Mouse (Mus musculus): ENCODE data around the gene Gcnt7.

Gcnt7 gene

DNA sequence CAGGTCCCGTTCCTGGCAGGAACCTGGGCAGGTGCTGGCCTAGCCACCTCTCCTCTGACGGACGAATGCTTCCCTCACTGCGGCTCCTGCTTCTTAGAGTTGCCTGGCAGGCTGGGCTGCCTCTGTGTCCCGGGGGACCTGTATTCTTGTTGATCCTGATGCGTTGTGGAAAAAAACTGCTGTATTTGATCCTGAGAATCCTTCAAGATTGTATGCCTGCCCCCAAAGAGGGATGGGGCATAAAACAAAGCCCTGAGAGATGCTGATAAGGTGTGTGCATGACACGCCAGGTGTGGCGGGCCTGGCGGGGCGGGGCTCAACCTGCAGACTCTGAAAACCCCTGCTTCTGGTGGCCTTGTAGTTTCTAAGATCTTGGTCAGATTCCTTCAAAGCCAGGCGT is at the start of gene Gcnt7:
Gene Gcnt7 (minus strand): TSS at position 101 of the 400 bp plus-strand sequence.
- DNase-seq, result no peak

DNA sequence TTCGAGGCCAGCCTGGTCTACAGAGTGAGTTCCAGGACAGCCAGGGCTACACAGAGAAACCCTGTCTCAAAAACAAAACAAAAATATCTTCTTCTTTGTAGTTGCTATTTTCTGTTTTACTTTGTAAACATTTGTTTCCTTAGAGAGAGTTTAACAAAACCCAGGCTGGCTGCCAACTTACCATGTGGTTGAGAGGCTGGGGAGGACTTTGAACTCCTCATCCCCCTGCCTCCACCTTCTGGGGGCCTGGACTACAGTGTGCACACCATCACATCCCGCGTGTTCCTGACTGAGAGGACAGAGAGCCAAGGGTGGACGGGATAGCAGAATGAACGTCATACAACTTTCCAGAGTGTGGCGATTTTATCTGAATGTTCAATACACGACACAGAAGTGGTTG is 47.7 kb upstream of the Gcnt7 start:
- no peak for DNase-seq

DNA sequence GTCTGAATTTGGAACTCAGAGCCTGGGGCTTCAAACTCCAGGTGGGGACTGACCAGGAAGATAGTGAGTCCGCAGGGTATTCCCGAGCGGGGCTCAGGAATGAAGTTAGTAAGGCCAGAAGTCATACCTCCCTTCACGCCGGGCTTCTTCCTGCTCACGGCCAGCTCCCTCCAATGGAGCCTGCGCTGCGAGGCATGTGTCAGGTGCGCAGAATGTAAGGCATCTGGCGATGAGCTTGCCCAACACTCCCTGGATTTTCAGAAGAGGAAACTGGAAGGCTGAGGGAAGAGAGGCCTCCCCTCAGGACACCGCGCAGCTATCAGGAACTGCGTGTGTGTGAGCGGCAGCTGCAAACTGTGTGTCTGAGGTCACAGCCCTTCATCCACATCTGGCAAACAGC is 43.8 kb upstream of the Gcnt7 start:
- no peak for DNase-seq

DNA sequence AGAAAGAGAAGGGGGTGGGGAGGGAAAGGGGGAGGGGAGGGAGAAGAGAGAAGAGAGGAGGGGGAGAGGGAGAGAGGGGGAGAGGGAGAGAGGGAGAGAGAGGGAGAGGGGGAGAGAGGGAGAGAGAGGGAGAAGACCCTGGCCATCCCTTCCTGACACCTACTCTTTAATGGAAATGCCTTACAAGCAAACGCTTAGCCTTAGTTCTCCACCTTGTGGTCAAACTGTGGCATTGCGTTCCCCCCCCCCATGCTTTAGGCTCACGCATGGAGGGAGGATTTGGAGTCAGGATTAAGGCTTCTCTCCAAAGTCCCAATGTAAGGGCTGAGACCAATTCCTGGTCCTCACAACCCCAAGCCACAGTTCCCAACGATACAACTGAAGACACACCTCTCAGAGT is 42.9 kb upstream of the Gcnt7 start:
- DNase-seq, result no peak

DNA sequence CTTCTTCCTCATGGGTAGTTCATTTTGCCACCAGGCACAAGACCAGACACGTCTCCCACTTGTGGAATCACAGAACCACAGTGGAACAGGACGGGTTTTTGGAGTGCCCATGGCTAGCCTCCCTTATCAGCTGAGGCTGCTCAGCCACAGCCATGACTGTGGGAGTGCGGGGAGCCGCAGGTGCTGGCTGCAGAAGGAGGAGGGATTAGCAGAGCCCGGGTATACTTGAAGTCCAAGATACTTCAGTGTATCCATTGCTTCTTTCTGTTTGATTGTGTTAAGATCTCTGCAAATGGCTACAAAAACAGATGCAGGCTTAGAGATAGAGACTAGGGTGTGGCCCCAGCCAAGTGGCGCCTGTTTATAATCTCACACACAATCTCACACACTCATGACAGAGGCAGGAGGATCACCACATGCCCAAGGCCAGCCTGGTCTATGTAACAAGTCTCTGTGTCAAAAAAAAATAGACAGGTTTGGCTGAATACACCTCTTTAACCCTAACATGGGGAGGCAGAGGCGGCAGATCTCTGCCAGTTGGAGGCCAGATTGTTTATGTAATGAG is 42.4 kb upstream of the Gcnt7 start:
- DNase-seq, result no peak

DNA sequence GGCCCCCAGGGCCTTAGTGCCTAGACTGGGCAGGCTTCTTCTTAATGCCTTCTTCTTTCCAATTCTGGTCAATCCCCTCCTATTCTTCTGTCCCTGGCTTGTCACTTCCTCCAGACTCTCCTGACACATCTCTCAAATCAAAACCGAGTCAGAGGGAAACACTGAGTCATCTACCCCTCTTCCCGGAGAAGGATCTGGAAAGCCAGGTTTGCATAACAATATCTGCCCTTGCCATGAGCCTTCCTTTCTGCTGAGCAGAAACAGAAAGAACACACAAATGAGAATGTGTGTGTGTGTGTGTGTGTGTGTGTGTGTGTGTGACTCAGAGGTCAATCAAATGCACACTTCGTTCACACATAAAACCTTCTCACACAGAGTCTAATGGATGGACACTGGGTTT is 40.4 kb upstream of the Gcnt7 start:
- DNase-seq, result no peak

DNA sequence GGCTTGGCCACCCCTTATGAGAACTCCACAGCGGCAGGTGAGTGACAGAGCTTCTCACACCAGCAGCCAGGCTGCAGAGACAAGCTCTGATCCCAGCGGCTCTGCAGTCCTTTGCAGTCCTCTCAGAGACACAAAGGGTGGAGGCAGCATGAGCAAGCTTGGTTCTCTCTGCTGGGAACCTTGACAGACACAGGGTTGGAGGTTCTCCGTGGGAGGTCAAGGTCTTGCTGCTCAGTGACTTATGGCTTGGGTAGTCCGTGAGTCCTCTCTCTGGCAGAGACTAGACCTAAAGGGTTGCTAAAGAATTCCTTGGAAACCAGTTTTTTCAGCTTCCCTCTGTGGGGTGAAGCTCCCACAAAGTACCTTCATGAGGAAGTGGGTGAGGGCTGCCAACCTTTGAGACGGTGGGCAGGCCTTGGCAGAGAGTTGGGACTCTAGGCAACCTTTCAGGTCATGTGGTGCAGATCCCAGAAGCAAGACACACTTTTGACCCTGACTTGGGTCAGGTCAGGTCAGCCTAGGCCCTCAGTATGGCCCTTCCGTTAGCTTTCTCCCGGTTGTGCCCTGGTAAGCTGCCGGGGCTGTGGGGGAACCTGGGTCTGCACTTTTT is 38.4 kb upstream of the Gcnt7 start:
- no peak for DNase-seq

DNA sequence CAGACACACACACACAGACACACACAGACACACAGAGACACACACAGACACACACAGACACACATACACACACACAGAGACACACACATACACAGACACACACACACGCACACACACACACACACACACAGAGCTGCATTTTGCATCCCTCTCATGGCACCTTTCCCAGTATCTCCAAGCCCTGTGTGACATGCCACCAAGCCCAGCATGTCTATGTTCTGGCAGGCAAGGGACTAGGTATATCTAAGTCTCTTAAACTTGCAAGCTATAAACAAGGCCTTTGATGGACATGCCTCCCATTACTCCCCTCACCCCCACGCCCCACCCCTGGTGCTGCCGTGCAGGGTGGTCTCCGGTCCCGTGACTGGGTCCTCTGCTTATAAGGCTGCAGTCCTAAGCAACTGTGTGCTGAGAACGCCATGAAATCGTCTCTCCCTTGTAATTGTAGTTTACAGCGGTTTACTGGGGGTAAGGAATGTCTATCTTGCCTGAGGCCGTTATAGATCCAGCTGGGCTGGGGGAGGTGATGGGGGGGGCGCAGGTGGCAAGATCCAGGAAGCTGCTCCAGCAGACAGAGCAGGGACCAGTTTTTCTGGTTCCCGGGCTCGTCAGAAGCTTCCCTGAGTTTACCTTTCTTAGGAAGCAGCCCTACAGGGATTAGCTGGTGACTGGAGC is 26.4 kb upstream of the Gcnt7 start:
- DNase-seq, result no peak

DNA sequence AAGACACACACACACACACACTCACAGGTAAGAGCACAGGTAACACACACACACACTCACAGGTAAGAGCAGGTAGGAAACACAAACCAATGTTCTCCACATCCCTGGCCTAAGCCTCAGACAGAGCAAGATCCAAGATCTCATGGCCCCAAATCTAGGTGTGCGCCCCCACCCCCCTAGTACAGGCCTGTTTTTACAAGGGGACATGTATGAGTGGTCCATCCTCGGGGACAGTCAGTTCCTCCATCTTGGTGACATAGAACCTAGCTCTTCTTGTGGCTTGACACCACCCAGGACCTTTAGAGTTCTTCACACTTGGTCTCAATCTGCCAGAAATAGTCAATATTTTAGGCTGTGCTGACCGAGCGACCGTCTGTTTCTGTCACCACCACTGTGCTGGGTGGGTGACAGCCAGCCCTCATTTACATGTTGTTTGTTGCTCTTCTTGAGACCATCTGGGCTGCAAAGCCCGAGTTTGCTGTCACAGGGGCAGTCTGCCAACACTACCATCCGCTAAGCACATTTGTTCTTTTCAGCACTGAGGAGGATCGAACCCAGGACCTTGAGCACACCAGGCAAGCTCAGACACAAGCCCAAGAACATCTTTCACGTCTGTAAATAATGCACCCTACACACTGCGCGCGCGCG is 25.5 kb upstream of the Gcnt7 start:
- DNase-seq, result no peak

DNA sequence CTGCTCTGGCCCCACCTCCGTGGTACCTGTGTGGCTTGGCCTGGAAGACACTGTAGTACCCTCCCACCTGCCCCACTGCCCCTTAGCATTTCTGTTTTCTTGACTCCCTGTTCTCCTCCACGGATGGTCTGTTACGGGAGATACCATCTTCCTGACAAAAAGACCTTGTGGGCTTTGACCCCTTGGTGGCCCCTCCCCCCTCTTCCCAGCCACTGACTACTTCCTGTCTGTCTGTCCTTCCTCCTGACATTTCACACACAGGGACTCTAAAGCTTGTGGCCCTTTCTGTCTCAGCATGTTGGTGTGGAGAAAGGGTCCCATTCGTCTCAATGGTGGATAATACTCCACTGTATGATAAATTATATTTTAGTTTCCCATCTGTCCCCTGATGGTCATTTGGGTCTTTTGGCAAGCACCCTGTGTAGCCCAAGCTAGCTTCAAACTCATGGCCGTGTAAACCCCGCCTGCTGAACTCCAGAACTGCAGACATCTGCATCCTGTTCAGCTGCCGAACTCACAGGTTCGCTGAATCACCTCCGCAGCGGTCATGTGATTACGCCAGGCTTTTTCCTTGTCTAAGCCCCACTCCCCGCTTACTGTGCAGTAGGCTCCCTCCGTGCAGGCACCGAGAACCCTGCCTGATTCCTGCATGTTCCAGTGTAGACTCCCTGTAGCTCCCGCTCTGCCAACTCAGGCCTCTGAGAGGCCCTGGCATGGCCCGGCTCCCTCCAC is 23.4 kb upstream of the Gcnt7 start:
- DNase-seq, result no peak

DNA sequence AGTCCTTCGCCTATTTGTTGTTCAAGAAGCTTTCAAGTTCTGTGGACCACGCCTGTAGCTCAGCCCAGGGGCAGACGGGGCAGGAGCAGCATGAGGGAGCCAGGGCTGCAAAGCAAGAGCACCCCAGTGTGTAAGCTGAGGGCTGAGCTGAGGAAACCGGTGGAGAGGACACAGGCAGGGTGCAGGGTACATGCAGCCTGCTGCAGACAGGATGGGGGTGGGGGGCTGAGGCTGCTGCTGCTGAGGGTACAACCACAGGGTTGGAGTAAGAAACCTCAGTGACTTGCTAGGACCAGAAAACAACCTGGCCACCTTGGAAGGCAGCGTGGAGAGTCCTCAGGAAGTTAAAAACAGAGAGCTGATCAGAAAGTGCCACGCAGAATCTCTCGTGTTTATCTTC is 21.9 kb upstream of the Gcnt7 start:
- DNase-seq, result no peak

DNA sequence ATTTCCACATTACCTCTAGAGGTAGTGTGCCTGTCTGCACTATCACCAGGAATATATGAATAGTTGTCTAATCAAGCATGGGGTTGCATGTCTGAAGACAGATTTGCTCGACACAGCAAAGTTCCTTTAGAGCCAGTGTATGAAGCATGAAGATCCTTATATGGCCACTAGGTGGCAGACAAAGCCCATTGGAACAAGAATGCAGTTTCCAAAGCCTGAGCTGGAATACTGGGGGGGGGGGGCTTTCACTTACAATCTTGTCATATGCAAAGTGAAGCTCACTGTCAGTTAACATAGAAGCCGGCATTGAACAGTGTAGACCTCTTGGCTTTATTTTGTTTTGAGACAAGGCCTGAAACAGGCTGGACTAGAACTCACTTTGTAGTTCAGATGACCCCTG is 19.5 kb upstream of the Gcnt7 start:
- peak; percentile 8 for DNase-seq

DNA sequence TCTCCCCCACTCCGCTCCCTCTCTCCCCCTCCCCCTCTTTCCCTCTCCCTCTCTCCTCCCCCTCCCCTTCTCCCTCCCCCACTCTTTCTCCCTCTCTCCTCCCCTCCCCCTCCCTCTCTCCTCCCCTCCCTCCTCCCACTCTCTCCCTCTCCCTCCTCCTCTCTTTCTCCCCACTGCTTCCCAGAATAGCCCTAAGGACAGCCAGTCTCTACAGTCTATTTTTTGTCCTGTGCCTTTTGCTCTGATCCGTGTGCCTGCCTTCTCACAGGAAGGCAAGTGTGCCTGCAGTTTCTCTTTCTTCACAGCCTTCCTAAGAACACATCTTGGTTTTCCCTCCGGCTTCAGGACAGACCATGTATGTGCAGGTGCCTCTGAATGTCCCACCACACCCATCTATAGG is 19.0 kb upstream of the Gcnt7 start:
- no peak for DNase-seq

DNA sequence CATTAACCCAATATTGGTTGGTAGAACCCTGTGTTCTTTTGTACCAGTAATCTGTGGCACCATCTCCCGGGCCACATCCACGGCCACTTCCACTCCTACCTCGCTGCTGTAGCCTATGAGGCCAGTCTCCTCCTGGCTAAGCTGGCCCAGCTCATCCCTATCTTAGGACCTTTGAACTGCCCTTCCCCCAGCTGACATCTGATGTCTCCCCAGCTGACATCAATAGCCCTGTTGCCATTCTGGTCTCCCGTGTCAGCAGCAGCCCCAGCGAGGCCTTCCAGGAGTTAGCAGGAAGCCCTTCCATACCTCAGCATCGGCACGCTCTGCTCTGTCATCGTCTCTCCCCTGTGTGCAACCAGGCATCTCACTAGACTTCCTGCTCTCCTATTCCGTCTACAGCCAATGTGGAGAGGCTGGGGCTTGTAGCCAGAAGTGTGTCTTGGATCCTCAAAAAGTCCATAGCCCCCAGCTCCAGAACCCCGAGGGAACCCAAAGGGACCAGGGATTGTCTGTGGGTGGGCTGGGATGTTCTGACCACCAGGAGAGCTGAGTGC is 18.4 kb upstream of the Gcnt7 start:
- DNase-seq, result no peak

DNA sequence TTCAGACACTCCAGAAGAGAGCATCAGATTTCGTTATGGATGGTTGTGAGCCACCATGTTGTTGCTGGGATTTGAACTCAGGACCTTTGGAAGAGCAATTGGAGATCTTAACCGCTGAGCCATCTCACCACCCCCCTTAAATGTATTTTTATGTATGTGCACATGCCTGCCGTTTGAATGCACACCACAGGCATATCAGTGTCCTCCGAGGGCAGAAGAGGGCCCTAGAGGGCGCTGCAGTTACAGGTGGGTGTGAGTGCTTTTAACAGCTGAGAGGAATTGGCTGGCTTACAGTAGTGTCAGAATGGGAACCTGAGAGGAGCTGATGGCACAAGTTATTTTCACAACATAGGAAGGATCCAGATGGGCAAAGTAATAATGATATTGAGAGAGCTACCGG is 16.6 kb upstream of the Gcnt7 start:
- no peak for DNase-seq

DNA sequence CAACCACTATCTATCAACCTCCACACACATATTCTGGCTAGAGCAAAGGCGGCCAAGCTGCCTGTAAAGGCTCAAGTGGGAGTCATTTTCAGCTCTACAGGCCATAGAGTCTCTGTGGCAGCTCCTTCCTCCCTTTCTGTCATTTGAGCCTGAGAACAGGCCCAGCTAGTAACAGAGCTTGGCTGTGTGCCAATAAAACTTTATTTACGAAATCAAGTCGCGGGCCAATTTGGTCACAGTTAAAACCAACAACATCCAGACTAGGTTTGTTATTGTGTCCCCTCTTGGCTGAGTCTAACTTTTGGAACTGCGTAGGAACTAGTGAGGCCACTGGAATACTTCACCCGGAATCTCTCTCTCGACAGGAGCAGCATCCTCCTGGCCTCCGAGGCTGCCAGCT is 15.2 kb upstream of the Gcnt7 start:
- no peak for DNase-seq

DNA sequence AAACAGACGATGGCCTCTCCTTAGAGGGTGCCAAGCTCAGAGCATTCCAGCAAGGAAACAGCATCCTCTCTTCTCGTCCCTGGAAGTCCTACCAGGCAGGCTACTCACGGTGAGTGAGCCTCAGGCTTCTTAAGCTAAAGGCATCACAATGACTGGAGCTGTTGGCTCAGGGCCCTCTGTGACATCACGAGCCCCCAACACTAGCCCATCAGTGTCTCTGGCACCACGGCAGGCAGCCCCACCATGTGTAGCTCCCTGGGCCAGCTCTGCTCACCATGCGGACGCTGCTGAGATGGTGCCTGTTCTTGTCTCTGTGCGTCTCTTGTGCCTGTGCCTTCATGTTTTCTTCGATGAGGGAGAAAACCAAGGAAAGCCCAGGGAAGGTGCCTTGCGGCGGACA is 13.9 kb upstream of the Gcnt7 start, which contains the start of gene Fam209:
Gene Fam209 (plus strand): TSS at position 203 of the 400 bp plus-strand sequence.
- DNase-seq, result no peak

DNA sequence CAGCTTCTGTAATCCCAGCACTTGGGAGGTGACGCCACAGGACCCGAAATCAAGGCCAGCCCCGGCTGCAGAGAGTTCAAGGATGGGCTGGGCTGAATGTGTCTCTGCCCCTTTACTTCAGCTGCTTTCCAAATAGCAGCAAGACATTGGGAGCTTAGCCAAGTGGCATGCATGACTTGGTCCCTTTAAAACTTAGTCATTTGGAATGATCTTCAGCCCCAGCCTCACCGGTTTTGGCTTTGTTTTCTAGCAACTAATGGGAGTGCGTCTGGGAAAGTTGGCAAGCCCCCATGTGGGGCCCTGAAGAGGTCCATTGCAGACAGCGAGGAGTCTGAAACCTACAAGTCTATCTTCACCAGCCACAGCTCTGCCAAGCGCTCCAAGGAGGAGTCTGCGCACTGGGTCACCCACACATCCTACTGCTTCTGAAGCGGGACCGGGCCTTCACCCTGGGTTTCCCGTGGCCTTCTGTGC is 10.0 kb upstream of the Gcnt7 start:
- DNase-seq, result no peak

DNA sequence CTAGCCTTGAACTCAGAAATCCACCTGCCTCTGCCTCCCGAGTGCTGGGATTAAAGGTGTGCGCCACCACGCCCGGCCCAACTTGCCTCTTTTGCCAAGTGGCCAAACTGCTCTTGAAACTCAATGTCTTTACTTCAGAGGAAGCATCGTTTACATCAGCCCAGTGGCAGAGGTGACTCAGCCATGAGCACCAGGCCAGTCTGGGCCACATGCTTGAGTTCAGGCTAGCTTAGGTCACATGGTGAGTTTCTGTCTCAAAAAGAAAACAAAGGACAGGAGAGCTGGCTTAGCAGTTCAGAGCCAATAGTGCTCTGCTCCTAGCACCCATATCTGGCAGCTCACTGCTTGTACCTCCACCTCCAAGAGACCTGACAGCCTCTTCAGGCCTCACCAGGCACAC is 8.8 kb upstream of the Gcnt7 start:
- no peak for DNase-seq

DNA sequence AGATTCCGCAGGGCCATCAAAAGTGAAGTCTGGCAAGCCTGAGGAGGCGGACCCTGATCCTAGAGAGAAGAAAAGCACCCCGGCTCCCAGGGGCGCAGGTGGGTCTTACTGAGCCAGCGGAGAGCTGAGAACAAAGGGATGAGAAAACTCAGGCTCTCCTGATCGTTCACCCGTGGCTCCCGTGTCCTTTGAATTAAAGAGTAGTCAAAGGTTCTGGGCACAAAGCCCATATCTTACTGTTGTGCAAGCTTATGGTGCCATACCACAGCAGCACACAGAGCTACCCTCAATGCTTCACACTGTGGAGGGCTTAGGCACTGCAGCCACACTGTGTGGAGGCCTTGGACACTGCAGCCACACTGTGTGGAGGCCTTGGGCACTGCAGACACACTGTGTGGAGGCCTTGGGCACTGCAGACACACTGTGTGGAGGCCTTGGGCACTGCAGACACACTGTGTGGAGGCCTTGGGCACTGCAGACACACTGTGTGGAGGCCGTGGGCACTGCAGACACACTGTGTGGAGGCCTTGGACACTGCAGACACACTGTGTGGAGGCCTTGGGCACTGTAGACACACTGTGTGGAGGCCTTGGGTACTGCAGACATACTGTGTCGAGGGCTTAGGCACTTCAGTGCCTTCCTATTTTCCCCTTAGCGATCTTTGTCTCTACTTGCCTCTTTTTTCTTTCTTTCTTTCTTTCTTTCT is 8.2 kb upstream of the Gcnt7 start:
- DNase-seq, result no peak

DNA sequence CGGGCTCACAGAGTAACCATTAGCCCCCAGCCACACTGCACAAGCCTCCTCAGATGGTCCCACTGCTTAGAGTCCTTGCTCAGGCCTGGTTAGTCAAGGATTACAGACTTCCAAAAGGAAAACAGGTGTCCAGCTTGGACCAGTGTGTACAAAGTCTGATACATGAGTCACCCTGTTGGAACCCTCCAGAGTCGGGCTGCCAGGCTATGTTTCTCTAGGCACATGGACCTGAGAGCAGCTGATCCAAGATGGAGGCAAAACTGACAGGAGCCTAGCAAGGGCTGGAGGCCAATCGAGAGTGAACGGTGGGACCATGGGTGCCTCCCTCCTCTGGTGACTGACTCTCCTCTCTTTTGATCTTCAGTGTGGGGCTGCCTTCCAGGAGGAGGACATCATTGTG is 4.4 kb upstream of the Gcnt7 start:
- DNase-seq, result no peak

DNA sequence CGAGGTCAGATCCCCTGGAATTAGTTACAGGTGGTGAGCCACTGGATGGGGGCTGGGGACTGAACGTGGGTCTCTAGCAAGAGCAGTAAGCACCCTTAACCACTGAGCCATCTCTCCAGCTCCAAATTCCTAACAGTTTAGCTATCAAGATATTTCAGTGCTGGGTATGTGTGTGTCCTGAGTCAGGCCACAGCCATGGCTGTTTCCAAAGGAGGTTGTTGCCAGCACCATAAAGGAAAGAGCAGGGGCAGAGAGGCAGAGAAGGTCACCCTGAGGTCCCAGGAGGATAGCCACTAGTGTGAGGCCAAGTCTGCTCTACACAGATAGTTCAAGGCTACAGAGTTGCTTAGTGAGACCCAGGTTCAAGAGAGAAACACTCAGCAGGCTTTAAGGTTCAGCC is 2.3 kb upstream of the Gcnt7 start:
- DNase-seq, result no peak
